Mouse (Mus musculus): ENCODE results near the gene Gm28042.

DNA sequence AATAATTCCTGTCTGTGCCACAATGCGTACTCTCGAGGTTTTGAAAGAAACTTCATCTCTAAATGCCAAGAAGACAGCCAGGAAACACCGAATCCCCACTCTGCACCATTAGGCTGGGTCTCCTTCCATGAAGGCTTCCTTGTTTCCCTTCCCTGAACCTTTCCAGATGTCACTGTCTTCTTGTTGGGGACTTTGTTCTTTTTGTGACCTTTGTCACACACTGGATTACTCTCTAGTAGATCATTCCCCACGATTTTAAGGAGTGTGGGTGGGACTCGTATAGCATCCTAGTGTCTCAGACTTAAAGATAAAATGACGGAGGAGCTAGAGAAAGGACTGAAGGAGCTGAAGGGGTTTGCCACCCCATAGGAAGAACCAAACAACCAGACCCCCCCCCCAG lies 36.4 kb upstream of the Gm28042 start:
- no peak for TF ChIP-seq CTCF (IDR thresholded peaks at IDR 0.05; ENCODE audit: insufficient read depth, low read length)
- no peak for TF ChIP-seq POLR2A (IDR thresholded peaks at IDR 0.05; ENCODE audit: borderline replicate concordance, extremely low read depth, low read depth, low read length)
